Mouse (Mus musculus) erythroblast, embryonic 14.5 days (primary cell): ENCODE data around the gene Nob1.

Experiments
- GATA1 ChIP-seq: IDR thresholded peaks from 2 replicates; pipeline ENCODE4 v1.6.1; 2012; ENCODE audit warnings: low read length, inconsistent platforms, mixed read lengths
- TAL1 ChIP-seq: IDR thresholded peaks from 3 replicates; pipeline ENCODE4 v1.6.1; 2012; ENCODE audit warnings: low read length, inconsistent platforms, mixed read lengths

- TF ChIP-seq TAL1 = no peak
- TF ChIP-seq GATA1 = no peak
These were observed 28.7 kb downstream of the Nob1 start for GRCm38 (mm10) chr8:107396106-107396670.
